Mouse (Mus musculus): ENCODE data around the gene Gramd4.
"Not testable (repeated sequence)": the region's sequence is repeated elsewhere in the genome, so short reads cannot be mapped to it uniquely, and the experiment has no call there.

Gene Gramd4

GRCm38 (mm10) chr15:86164718-86165345, 107.3 kb downstream of the Gramd4 start:
- DNase-seq (ENCODE audit: low spot score in 2 of 2), result no peak

- no peak for DNase-seq (ENCODE audit: low spot score in 2 of 2)
Observed at GRCm38 (mm10) chr15:86165811-86166590, 108.5 kb downstream of the Gramd4 start.

GRCm38 (mm10) chr15:86167032-86167655, 109.6 kb downstream of the Gramd4 start:
- DNase-seq (ENCODE audit: low spot score in 2 of 2), result no peak

- no peak for DNase-seq (ENCODE audit: low spot score in 2 of 2)
Observed at GRCm38 (mm10) chr15:86167787-86168504, 110.5 kb downstream of the Gramd4 start.

- DNase-seq (ENCODE audit: low spot score in 2 of 2), result no peak
Observed at GRCm38 (mm10) chr15:86168505-86168867, 111.0 kb downstream of the Gramd4 start.

GRCm38 (mm10) chr15:86168941-86169816, 111.7 kb downstream of the Gramd4 start:
- no peak for DNase-seq (ENCODE audit: low spot score in 2 of 2)

- DNase-seq (ENCODE audit: low spot score in 2 of 2), result no peak
Observed at GRCm38 (mm10) chr15:86169817-86170110, 112.3 kb downstream of the Gramd4 start.

- DNase-seq (ENCODE audit: low spot score in 2 of 2), result no peak
Observed at GRCm38 (mm10) chr15:86171316-86171715, 113.8 kb downstream of the Gramd4 start.

GRCm38 (mm10) chr15:86172124-86172523, 114.6 kb downstream of the Gramd4 start:
- no peak for DNase-seq (ENCODE audit: low spot score in 2 of 2)

- DNase-seq (ENCODE audit: low spot score in 2 of 2), result no peak
Observed at GRCm38 (mm10) chr15:86172526-86172925, 115.0 kb downstream of the Gramd4 start.

- DNase-seq (ENCODE audit: low spot score in 2 of 2), result no peak
Observed at GRCm38 (mm10) chr15:86173136-86173985, 115.9 kb downstream of the Gramd4 start.

GRCm38 (mm10) chr15:86175253-86176050, 118.0 kb downstream of the Gramd4 start:
- DNase-seq (ENCODE audit: low spot score in 2 of 2), result no peak

GRCm38 (mm10) chr15:86176166-86176565, 118.7 kb downstream of the Gramd4 start:
- no peak for DNase-seq (ENCODE audit: low spot score in 2 of 2)

GRCm38 (mm10) chr15:86176771-86177702, 119.5 kb downstream of the Gramd4 start:
- no peak for DNase-seq (ENCODE audit: low spot score in 2 of 2)

GRCm38 (mm10) chr15:86177703-86178251, 120.3 kb downstream of the Gramd4 start:
- not testable (repeated sequence) for DNase-seq (ENCODE audit: low spot score in 2 of 2)

GRCm38 (mm10) chr15:86178594-86178993, 121.1 kb downstream of the Gramd4 start:
- no peak for DNase-seq (ENCODE audit: low spot score in 2 of 2)

GRCm38 (mm10) chr15:86180427-86180826, 122.9 kb downstream of the Gramd4 start:
- no peak for DNase-seq (ENCODE audit: low spot score in 2 of 2)

GRCm38 (mm10) chr15:86181321-86181720, 123.8 kb downstream of the Gramd4 start:
- DNase-seq (ENCODE audit: low spot score in 2 of 2), result not testable (repeated sequence)
